In the genomic region with DNA sequence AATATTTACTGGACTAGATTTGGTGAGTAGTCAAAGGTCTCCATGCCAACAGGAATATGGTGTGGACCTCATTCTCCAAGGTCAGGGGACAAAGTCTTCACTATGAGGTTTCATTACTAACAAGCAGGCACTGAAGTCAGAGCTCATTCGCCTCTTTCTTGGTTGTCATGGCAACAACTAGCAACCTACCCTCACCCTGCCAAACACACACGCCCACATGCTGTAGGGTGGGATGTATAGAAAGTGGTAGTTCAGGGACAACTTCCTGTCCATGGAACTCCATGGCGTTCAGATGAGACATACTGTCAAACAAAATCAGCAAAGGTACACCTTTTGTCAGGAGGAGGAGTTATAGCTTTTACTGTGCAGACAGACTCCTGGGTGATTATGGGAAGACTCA, we compare ENCODE assay signal across 19 mouse cellular contexts.
DNase-seq lines count a peak whose midpoint lies in the region; ATAC-seq and TF ChIP-seq lines count a peak whose summit lies in the region.
"Had no signal": no experiment of that assay in that cellular context is flagged by ENCODE, and none has a peak within 500 bp of the region (broad histone marks: within the 10 kb centered on the region; RNA-seq: fewer than 3 reads in every experiment).

No protein-coding gene starts in this region.

- no peaks in the 10 kb centered on the region for H3K36me3 ChIP-seq in lung, embryonic 14.5 days (ENCODE audit: insufficient read depth)
- H3K36me3 ChIP-seq: embryonic facial prominence, embryonic 12.5 days; G1E; heart, embryonic 12.5 days; liver, embryonic 13.5 days had no signal

- DNase-seq in frontal cortex, postnatal 36 days (ENCODE audit: low spot score in 2 of 2) = peak; percentile 46 to 54
- no peak for DNase-seq in frontal cortex, postnatal 10 days (ENCODE audit: low spot score in 2 of 2)
- DNase-seq in lung, embryonic 14.5 days = peak; percentile 27
- no peak for DNase-seq in lung, postnatal 25 days (ENCODE audit: low spot score)
- DNase-seq in brain, adult 2 months (ENCODE audit: low read depth, low spot score) = peak; percentile 74
- peak; percentile 32 for DNase-seq in retina, embryonic 14.5 days (ENCODE audit: low spot score)
- no peak for DNase-seq in c-Kit-positive CD71-positive TER-119-positive erythroid progenitor cells, embryonic 14.5 days (ENCODE audit: low spot score)
- DNase-seq: adrenal gland, postnatal 10 days; cerebellum, postnatal 14 days; gastrocnemius, postnatal 25 days; heart, postnatal 36 days; kidney, postnatal 25 days; liver, embryonic 13.5 days; thymus, adult 2 months had no signal

- H3K27me3 ChIP-seq in lung, embryonic 14.5 days (ENCODE audit: insufficient read depth, low read length) = no peaks in the 10 kb centered on the region
- H3K27me3 ChIP-seq: embryonic facial prominence, embryonic 12.5 days had no signal

- H3K27ac ChIP-seq in lung, embryonic 14.5 days (ENCODE audit: low read depth) = no peak overlapping the region
- H3K27ac ChIP-seq: embryonic facial prominence, embryonic 12.5 days; liver, embryonic 13.5 days had no signal

- no peak overlapping the region for H3K9ac ChIP-seq in lung, embryonic 14.5 days
- H3K9ac ChIP-seq: embryonic facial prominence, embryonic 12.5 days; heart, embryonic 12.5 days; liver, embryonic 13.5 days had no signal

- H3K4me2 ChIP-seq in lung, embryonic 14.5 days = no peak overlapping the region
- H3K4me2 ChIP-seq: embryonic facial prominence, embryonic 12.5 days; heart, embryonic 12.5 days; liver, embryonic 13.5 days had no signal

- no peak overlapping the region for H3K4me3 ChIP-seq in lung, embryonic 14.5 days (ENCODE audit: low read depth, low read length)
- H3K4me3 ChIP-seq: embryonic facial prominence, embryonic 12.5 days; heart, embryonic 12.5 days; liver, embryonic 13.5 days had no signal

- TF ChIP-seq CTCF in lung, embryonic 14.5 days (IDR thresholded peaks at IDR 0.05; ENCODE audit: low read depth) = no peak

- 0 out of 2 replicates have a peak, but pooled peaks cover 3% of the 10 kb centered on the region for H3K4me1 ChIP-seq in lung, embryonic 14.5 days (ENCODE audit: insufficient read depth)
- H3K4me1 ChIP-seq: embryonic facial prominence, embryonic 12.5 days; liver, embryonic 13.5 days had no signal

- 15% methylated on average over 3 of the region's 3 CpGs for WGBS in lung, embryonic 14.5 days

- no peak for ATAC-seq in lung, embryonic 14.5 days (ENCODE audit: insufficient read depth)
- ATAC-seq: intestine, postnatal 0 days; lung, postnatal 0 days had no signal

- no peaks in the 10 kb centered on the region for H3K9me3 ChIP-seq in lung, embryonic 14.5 days (ENCODE audit: low read depth, low read length)
- H3K9me3 ChIP-seq: embryonic facial prominence, embryonic 12.5 days; G1E; heart, embryonic 12.5 days; liver, embryonic 13.5 days had no signal

Comparison
In these comparisons a context has a peak if more than half of its experiments do, and no peak if none do; other contexts are left out.
1. DNase-seq: peak in frontal cortex, postnatal 36 days (2 of 2), lung, embryonic 14.5 days (single experiment), brain, adult 2 months (single experiment) and retina, embryonic 14.5 days (single experiment); none in frontal cortex, postnatal 10 days (0 of 2), lung, postnatal 25 days (single experiment) and c-Kit-positive CD71-positive TER-119-positive erythroid progenitor cells, embryonic 14.5 days (single experiment).